Mouse (Mus musculus): ENCODE data around the gene Bicc1.
A peak's percentile ranks its signal among the peaks of the same experiment; 100 is the strongest.
"Not testable (repeated sequence)": the region's sequence is repeated elsewhere in the genome, so short reads cannot be mapped to it uniquely, and the experiment has no call there.

The Bicc1 gene

DNA sequence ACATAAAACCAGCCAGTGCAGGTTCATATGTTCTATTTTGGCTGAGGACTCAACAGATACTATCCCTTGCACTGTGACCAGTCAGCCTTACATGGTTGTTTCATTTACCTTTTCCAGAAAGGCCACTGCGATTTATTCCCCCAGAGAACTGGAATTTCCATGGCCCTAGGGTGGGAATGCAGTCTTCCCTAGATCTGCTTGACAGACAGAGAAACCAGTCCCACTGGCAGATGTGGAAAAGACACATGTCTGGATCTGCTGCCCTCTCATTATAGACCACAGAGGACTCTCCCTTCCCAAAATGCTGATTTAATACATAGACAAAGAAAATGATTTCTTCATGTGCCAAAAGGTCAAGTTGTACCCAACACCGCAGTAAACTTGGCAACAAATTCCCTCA, 156.6 kb downstream of the Bicc1 start:
- no peak for DNase-seq (ENCODE audit: low spot score in 2 of 2)

DNA sequence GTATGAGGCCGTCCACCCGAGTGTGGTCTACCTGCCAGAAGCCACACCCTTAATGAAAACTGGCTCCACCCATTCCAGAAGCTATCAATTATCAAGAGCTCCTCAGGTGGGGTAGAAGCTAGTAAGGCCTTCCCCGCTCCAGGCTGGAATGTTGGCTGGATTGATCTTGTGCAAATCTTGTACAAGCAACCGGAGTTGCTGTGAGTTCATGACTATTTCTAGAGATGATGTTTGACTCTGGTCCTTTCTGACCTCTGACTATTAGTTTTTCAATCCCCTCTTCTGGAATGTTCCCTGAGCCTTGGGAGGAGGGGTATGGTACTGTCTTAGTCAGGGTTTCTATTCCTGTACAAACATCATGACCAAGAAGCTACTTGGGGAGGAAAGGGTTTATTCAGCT, 157.3 kb downstream of the Bicc1 start:
- no peak for DNase-seq (ENCODE audit: low spot score in 2 of 2)

DNA sequence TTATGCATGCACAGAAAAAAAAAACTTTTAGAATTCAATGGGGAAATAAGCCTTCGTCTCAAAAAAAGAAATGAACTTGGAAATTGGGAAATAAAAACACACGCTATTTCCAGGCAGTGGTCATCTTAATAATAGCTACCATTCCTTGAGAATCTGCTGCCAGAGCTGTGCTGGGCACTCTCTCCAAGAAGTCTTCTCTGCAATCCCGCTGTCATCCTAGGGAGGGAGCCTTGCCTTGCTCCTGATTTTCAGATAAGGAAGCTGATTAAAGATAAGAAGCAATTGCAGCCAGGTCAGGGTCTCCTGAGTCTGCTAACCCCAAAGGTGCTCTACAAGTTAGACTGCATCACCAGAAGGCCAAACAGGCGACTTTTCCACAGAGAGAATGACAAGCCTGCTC, 161.4 kb downstream of the Bicc1 start:
- peak in 1 of 2 experiments; percentile 7 for DNase-seq (ENCODE audit: low spot score in 2 of 2)

DNA sequence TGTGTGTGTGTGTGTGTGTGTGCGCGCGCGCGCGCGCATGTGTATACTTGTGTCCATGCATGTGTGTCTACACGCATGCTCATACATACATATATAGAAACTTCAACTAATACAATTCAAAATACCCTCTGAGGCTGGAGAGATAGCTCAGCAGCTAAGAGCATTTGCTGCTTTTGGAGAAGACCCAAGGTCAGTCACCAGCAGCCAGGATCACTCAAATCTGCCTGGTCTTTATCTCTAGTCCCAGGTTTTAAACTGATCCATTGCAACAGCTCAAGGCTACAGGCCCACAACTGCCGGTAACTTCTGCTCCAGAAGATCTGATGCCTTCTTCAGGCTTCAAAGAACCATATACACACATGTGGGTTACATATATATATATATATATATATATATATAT, 163.4 kb downstream of the Bicc1 start:
- DNase-seq (ENCODE audit: low spot score in 2 of 2): no peak

DNA sequence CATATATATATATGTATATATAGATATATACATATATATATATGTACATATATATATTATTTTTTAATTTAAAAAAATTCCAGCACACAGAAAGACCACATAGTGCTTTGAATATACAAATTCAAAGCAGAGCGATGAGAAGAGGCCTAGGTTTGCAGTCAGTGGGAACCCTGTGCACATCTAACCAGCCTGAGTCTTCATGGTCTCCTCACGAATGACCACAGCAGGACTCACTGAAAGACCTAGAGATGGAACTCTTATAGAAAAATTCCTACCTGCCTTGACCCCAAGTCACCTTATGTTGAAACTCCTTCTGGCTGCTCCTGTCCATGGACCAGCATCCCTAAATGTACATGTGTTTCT, 165.4 kb downstream of the Bicc1 start:
- DNase-seq (ENCODE audit: low spot score in 2 of 2): no peak

DNA sequence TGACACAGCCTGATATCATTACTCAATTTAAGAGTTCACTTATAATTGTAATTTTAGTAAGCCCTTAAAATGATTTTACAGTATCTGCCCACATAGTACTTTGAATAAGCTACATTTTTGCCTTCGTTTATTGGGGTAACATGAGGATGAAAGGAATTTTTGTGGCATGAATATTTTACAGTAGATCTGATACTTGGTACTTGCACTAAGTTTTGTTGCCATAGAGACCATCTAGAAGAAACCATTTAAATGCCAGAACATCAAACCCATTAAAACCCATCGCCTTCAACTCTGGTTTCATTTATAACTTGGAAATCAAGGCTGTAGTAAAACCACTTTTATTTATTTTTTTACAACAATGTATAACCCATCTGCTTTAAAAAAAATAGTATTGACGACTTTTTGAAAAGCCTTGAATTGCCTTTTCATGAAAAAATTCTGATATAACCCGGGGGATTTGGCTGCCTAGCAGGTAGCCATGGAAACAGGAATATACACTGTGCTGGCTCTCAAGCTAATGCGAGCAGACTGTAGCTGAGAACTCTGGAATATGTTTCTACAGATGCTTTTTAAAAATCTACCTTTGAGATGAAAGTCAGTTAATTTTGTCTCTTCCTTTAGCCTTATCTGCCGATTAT, 165.9 kb downstream of the Bicc1 start:
- peak in 1 of 2 experiments; percentile 8 for DNase-seq (ENCODE audit: low spot score in 2 of 2)

DNA sequence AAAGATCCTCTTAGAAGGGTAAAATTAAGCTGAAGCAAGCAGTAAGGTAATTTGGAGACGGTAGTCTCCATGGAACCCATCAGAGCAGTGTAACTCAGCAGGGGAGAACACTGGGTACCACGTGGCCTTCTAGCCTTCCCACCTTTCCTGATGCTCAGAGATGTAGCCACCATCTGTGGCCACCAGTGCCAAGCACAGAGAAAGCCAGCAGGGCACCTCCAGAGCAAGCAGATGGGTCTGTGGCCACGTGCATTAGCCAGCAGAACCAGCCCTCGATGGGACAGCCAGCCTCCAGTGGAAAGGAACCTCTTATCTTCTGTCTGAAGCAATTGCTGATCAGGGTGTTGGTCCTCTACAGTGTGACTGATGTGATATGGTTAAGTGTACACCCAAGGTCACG, 172.1 kb downstream of the Bicc1 start:
- DNase-seq (ENCODE audit: low spot score in 2 of 2): no peak

DNA sequence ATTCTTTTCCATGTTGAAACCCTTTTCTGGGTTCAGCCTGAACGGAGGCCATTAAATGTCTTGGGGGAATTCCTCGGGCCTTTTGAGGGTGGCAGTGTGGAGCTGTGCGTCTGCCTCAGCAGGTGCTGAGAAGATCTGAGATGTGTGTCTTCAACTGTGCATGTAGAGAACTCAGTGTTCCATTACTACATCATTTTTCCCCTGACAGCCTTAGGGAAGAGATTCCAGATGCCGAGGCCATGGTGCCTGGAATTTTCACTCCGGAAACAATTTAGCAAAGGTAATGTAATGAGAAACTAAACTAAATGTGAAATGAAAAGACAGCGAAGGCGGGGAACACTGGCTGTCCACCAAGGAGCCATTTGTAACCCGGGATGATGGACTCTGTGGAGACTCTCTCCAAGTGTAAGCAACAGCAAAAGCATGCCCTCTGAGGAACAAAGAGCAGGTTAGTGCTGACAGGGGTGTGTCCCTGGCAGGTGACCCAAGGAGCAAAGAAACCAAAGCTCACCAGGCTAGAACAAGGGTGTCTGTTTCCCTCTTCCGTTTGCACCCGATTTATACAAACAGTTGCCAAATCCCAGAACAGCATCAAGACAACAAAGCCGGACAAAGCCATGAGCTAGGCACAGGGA, 176.3 kb downstream of the Bicc1 start:
- peak in 1 of 2 experiments; percentile 15 for DNase-seq (ENCODE audit: low spot score in 2 of 2)

DNA sequence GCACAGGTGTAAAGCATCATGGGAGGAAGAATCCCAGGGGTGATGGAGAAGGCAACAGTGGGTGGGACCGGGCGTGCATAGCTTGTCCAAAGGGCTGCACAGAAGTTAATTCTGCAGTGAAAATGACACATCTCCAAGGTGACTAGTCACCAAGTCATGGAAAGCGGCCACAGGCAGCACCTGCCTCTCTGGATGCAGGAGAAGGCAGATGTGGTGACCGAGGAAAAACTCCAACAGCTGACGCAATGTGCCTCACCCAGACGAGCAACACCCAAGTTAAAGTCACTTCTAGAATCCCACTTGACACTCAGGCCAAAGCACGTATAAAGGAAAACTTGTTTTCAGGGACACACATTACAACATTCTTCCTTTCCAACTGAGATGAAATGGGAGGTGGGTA, 177.3 kb downstream of the Bicc1 start:
- DNase-seq (ENCODE audit: low spot score in 2 of 2): no peak

DNA sequence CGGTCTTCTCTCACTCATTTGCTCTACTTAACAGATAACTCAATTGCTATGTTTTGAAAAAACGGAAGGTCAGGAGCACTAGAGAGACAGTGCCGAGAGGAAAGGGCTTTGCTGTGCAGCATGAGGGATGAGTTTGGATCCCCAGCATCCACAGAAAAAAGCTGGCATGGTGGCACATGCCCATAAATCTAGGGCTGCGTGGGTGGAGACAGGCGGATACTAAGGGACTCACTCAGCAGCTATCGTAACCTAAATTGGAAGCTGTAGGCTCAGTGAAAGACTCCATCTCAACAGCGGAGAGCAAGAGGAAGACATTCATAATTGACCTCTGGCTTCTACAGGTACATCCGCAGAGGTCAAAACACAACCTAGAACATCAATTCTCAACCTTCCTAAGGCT, 179.8 kb downstream of the Bicc1 start:
- DNase-seq (ENCODE audit: low spot score in 2 of 2): no peak

DNA sequence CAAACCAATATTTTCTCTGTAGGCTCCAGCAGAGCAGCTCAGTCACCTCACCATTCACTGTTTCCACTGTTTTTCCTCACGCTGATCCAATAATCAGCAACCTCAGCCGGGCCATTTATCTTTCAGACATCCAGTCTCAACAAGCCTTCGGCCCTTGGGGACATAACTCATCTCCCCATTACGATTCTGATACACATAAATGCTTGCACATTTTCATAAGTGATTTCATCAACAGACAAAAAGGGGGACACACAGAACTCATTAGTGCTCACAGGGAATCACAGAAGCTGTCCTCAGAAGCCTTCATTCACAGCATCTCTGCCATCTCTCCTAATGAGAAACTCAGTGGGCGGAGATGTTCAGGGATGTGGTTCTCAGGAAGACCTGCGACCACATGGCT, 182.4 kb downstream of the Bicc1 start:
- peak in 1 of 2 experiments; percentile 8 for DNase-seq (ENCODE audit: low spot score in 2 of 2)

DNA sequence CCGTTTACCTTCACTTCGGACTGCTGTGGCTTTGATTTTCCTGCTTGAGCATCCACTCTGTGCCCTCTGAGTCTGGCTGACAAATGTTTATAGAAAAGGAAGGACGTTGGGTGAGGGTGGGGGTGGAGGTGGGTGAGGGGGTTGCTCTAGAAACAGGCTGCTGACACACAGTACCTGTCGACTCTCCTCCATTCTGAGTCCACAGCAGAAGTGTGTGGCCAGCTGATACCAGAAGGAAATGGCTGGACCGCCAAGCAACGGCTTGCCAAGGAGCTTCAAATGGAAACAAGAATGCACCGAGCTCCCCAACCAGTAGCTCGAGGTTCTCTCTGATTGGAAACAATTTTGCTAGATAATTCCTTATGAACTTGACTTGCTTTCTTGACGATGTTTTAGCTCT, 182.9 kb downstream of the Bicc1 start:
- DNase-seq (ENCODE audit: low spot score in 2 of 2): peak in 1 of 2 experiments; percentile 13

DNA sequence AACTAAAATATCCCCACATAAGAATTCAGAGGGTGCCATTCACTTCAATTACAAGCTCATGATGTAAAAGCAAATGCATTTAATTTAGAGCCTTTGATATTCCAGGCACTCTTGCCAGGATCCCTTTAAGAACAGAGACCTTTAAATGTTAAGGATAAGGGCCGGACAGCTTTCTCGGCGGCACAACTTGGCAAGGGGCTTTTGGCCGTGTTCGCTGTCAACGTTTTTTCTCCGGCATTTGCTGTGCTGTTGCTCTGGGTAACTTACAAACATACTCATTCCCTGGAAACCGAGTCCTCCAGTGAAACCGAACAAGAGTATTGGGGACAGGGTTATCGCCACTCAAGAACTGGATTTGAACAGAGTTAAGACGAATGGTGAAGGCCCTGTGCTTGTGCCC, 188.3 kb downstream of the Bicc1 start:
- no peak for DNase-seq (ENCODE audit: low spot score in 2 of 2)

DNA sequence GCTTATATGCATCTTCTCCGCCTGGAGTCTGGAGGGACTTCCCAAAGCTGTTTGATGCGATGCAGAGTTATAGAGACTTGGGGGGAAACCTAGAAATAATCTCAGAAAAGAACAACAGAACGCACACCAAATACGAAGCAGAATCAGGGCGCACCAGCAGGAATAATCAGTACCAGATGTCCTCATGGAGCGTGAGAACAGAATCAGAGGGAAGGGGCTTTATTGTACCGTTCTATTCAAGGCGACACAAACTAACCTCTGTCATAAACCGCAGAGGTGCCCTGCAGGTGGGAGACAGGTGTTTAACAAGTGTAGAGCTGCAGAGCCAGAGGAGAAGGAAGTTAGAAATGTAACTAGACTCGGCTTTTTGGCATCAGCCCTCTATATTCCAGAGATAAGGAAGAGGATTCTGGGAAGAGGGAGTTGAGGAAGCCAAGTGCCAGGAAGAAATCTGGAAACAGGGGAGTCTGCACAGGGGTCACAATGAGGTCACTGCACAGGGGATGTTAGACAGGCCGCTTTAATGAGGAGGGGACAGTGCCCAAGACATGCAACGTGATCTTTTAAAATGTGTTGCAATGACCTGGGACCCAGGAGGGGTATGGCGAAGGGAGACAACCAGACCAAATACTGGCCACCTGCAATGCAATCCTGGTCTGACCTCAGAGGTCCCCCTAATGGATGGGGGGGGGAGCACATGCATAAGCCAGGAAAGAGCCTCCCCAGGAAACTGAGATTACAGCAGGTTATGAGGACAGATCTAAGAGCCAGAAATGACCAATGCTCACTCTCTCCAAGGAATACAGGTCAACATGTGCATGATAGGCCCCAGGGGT, 190.4 kb downstream of the Bicc1 start:
- DNase-seq (ENCODE audit: low spot score in 2 of 2): no peak

DNA sequence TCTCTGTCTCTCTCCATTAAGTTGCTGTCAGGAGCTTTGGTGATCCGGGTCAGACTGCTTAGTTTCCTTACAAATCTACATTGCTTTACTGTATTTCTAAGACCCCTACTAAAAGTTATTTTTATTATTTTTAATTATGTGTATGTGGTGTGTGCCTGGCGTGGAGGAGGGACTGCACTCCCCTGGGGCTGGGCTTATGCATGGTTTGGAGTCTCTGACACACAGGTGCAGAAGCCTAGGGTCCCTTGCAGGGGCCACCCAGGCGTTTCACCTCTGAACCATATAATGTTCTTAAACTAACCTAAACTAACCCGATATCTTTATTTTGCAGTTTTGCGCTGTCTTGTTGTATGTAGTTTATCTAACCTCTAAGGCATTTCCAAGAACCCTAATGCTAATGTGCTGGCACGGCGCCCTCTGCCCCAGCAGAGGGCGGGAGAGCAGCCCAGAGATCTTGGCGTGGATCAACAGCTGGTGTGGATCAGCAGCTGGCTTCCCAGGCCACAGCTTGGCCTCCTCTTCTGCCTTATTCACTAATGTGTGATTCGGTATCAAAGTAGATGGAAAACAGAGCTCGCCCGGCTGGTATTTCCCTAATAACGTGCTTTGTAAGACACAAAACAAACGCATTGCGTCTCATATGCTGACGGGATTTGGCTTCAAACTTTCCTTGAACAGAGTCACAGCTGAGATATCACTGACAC, 192.7 kb downstream of the Bicc1 start:
- DNase-seq (ENCODE audit: low spot score in 2 of 2): peak; percentile 64

DNA sequence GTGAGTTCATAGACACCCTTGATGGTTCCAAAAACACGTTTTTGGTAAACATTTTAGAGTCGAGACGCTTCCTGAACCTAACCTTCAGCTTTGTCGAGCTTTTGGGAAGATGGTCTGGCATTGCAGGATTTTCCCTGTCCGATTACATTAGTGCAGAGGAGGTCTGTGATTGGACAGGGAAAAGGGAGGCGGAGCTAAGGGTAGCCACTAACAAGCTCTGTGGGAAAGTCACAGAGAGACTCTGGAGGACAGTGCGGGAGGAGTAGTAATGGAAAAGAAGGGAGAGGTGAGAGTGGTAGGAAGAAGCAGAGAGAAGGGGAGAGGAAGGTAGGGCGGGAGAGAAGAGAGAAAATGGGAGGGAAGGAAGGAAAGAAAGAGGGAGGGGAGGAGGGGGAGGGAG, 194.8 kb downstream of the Bicc1 start:
- no peak for DNase-seq (ENCODE audit: low spot score in 2 of 2)

DNA sequence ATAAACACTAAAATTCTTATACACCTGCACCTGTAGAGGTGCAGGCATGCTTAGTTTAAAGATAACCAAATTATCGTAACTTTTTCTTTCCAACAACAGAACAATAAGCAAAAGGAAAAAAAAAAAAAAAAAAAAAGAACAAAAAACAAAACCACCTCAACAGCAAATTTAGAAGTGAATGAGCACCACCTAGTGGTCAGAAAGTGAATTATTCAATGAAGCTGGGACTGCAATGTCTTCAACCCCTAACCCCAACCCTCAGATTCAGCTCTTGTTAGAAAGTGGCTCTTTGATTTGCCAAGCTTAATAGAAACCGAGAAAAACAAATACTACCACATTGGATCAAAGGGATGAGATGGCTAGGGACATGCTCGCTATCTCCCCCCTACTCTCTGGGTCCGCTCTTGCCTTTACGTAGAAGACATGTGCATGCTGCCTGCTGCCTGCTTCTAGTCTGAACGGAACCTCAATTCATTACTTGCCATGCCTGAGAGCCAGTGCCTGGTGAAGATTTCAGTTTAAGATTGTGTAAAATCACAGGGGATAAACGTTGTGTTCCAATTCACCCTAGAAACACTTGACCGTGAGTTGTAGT, 195.8 kb downstream of the Bicc1 start:
- DNase-seq (ENCODE audit: low spot score in 2 of 2): no peak

DNA sequence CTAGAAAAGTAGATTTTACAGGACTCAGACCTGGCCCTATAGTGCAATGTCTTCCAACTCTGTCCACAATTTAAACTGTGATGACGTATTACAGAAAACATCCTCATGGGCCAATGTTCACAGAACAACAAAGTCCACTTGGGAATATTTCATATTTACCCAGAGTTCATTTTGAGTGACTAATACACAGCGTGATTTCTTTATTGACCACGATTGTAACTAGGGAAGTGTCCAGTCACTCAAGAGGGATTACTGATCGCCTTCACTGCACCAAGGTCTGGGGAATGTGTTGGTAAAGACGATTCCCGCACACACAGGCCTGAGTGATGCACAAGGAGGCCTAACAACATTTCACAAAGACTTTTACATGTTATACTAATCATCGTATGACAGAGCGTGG, 197.9 kb downstream of the Bicc1 start:
- no peak for DNase-seq (ENCODE audit: low spot score in 2 of 2)

DNA sequence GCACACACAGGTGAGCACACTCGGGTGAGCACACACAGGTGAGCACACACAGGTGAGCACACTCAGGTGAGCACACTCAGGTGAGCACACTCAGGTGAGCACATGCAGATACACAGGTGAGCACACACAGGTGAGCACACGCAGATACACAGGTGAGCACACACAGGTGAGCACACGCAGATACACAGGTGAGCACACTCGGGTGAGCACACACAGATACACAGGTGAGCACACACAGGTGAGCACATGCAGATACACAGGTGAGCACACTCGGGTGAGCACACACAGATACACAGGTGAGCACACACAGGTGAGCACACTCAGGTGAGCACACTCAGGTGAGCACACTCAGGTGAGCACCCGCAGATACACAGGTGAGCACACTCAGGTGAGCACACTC, 199.1 kb downstream of the Bicc1 start:
- DNase-seq (ENCODE audit: low spot score in 2 of 2): not testable (repeated sequence)

DNA sequence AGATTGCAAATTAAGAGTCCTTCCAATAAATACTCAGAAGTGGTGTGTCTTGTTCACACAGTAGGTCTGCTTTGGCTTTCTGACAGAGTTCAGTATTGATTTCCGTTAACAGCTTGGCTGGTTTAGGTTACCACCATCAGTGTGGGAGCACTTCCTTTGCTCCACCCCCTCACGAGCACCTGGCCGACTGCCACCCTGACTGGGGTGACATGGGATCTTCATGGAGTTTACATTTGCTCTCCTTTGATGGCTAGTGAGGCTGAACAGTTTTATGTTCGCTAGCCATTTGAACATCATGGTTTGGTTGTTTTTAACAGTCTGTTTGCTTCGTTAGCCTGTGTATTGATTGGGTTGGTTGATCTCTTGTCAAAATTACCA, 206.7 kb downstream of the Bicc1 start:
- no peak for DNase-seq (ENCODE audit: low spot score in 2 of 2)

DNA sequence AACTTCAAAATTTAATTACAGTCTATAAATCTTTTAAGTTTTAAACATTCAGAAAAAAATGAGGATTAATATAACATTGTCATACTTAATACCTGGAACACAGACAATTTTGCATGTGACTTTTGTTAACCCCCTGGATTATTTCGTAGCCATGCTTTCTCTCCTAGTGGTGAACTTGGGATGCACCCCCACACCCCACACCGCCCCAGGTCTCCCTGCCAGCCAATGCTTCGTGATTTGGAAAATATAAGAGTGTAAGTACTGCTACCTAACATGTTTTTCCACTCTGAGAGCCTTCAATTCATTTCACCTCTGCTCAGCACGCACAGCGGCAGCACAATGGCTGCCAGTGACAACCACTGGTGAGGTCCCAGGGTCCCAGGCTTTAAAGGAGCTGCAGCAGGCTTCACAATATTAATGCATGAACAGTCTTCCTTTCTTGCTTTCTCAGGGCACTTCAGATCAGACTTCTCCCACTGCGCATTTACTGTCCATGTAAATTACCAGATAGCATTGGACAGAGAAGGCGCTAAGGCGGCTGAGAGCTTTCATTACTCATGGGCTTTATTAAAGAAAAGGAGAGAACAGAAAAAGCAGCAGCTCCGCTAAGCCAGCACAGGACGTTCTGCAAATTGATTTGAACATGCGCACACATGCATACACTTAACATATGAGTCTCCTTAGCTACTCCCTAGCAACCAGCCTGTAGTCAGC, 207.3 kb downstream of the Bicc1 start:
- no peak for DNase-seq (ENCODE audit: low spot score in 2 of 2)

DNA sequence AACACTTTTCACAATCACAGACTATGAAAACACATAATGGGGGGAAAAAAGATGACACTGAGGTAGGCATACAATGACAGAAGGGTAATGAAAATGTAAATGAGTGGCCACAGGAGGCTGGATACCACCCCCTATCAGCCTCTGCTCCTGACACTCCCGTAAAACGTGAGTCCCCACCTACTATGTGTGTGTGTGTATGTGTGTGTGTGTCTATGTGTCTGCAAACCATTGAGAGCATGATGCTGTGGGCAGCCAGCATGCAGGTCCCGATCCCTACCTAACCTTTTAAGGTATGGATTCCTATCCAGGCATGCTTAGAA, 209.4 kb downstream of the Bicc1 start:
- no peak for DNase-seq (ENCODE audit: low spot score in 2 of 2)
